Mouse (Mus musculus): ENCODE measurements at regions not wholly inside any gene's neighbourhood (a gene's known extent, or its start where the extent isn't known, plus 50 kb on each side); places are given as distances from the start of the nearest gene placed in this dataset.

DNA sequence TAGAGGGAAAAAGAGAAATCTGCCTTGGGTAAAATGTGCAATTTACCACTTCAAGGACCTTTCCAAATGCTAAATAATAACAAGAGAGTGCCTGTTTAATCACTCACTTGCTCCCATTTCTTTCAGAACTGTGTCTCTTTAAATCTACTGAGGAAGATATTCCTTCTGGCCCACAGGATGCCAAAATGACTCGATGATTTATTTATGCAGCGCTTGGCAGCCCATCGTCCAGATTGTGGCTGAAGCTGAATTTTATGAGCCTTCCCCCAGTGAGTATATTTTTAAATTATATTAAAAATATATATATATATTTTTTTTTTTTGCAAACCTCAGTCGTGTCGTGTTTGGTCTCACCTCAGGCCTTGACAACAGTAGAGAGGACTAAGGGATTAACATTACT lies 410.8 kb upstream of the Hnrnpa3 start:
- Histone ChIP-seq H3K27me3 (ENCODE audit: insufficient read depth, low read length) (no peaks in the 10 kb centered on the region), H3K4me3 (ENCODE audit: low read length) (no peak overlapping the region), H3K36me3 (ENCODE audit: insufficient read depth, low read length) (no peaks in the 10 kb centered on the region), H3K9ac (replicated peaks; ENCODE audit: low read length) (no peak overlapping the region), H3K4me2 (ENCODE audit: low read depth, low read length) (no peak overlapping the region), H3K27ac (no peak overlapping the region), H3K4me1 (ENCODE audit: insufficient read depth, low read length) (peaks cover 16% of the 10 kb centered on the region; the same call in 1 of the 2 replicates), H3K9me3 (ENCODE audit: low read length) (no peaks in the 10 kb centered on the region)
- TF ChIP-seq CTCF (IDR thresholded peaks at IDR 0.05; ENCODE audit: low read depth): no peak
- DNase-seq (ENCODE audit: low spot score) (no peak), ATAC-seq (no peak)
- 30% methylated on average over 5 of the region's 5 CpGs for WGBS

DNA sequence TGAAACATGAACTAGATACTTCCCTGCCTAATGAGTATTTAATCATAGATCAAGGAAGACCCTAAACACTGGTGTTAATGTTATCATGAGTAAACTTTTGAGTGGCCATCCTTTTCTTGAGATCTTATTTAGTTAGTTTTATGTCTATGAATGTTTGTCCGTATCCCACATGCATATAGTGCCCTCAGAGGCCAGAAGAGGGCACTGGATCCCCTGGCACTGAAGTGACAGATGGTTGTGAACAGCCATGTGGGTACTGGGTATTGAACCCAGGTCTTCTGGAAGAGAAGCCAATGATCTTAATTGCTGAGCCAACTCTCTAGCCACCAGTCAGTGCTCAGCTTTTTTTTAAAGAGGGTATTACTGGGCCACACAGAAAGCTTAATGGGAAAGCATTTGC lies 408.6 kb upstream of the Hnrnpa3 start:
- H3K27me3 ChIP-seq (ENCODE audit: insufficient read depth, low read length): no peaks in the 10 kb centered on the region
- DNase-seq (ENCODE audit: low spot score) (no peak), ATAC-seq (no peak)
- H3K27ac ChIP-seq: no peak overlapping the region
- H3K4me3 ChIP-seq (ENCODE audit: low read length): no peak overlapping the region
- no peaks in the 10 kb centered on the region for H3K9me3 ChIP-seq (ENCODE audit: low read length)
- WGBS: 92% methylated on average over 1 of the region's 1 CpGs
- no peak overlapping the region for H3K4me2 ChIP-seq (ENCODE audit: low read depth, low read length)
- no peaks in the 10 kb centered on the region for H3K36me3 ChIP-seq (ENCODE audit: insufficient read depth, low read length)
- no peak; the same call in 1 of the 2 replicates for TF ChIP-seq CTCF (IDR thresholded peaks at IDR 0.05; ENCODE audit: low read depth)
- 0 out of 2 replicates have a peak, but pooled peaks cover 3% of the 10 kb centered on the region for H3K4me1 ChIP-seq (ENCODE audit: insufficient read depth, low read length)
- H3K9ac ChIP-seq (replicated peaks; ENCODE audit: low read length): no peak overlapping the region

DNA sequence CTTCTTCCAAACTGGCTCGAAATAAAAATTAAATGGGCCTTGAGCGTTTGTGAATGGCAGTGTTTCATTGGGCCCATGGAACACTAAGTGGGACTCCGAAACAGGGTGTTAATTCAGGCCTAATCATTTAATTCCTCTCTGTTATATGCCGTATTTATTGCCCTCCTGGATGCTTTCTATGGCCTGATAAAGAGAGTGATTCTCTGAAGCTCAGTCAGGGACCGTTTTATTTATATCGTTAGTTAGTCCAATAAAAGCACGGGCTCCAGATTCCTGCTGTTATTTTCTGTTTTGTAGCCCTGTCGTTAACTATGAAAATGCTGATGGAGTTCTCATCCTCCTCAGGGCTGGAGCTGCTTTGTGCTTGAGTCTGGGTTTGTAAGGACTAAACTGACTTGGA lies 406.2 kb upstream of the Hnrnpa3 start:
- no peak for ATAC-seq
- H3K9ac ChIP-seq (replicated peaks; ENCODE audit: low read length): no peak overlapping the region
- no peaks in the 10 kb centered on the region for H3K4me1 ChIP-seq (ENCODE audit: insufficient read depth, low read length)
- H3K4me2 ChIP-seq (ENCODE audit: low read depth, low read length): no peak overlapping the region
- no peak overlapping the region for H3K4me3 ChIP-seq (ENCODE audit: low read length)
- H3K36me3 ChIP-seq (ENCODE audit: insufficient read depth, low read length): no peaks in the 10 kb centered on the region
- no peak overlapping the region for H3K27ac ChIP-seq
- H3K27me3 ChIP-seq (ENCODE audit: insufficient read depth, low read length): no peaks in the 10 kb centered on the region
- H3K9me3 ChIP-seq (ENCODE audit: low read length): no peaks in the 10 kb centered on the region
- no peak for TF ChIP-seq CTCF (IDR thresholded peaks at IDR 0.05; ENCODE audit: low read depth)
- WGBS: 53% methylated on average over 8 of the region's 8 CpGs
- DNase-seq (ENCODE audit: low spot score): no peak

DNA sequence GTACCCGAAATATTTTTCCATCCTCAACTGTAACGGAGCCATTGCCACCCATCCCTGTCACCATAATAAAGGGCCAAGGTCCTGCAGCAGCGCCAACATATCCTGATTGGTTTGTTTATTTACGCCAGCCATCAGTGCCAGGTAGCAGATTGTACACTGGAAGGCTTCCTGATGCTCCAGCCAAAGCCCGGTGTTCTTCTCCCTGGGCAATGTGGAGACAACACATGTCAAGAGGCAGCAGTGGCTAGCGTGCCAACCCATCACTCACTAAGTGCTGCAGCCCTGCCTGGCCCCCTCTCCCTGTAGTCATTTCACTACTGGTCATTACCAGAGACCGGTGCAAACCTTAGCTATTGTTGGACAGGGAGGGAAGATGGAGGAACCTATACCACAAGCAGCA lies 393.8 kb upstream of the Hnrnpa3 start:
- Histone ChIP-seq H3K4me2 (ENCODE audit: low read depth, low read length) (no peak overlapping the region), H3K27me3 (ENCODE audit: insufficient read depth, low read length) (no peaks in the 10 kb centered on the region), H3K4me3 (ENCODE audit: low read length) (no peak overlapping the region), H3K27ac (peak overlapping the region; percentile 26; the same call in 1 of the 2 replicates), H3K9ac (replicated peaks; ENCODE audit: low read length) (no peak overlapping the region), H3K36me3 (ENCODE audit: insufficient read depth, low read length) (no peaks in the 10 kb centered on the region), H3K4me1 (ENCODE audit: insufficient read depth, low read length) (0 out of 2 replicates have a peak, but pooled peaks cover 2% of the 10 kb centered on the region), H3K9me3 (ENCODE audit: low read length) (no peaks in the 10 kb centered on the region)
- 51% methylated on average over 7 of the region's 7 CpGs for WGBS
- peak; percentile 66 for DNase-seq (ENCODE audit: low spot score)
- no peak for TF ChIP-seq CTCF (IDR thresholded peaks at IDR 0.05; ENCODE audit: low read depth)
- ATAC-seq: peak; percentile 78

DNA sequence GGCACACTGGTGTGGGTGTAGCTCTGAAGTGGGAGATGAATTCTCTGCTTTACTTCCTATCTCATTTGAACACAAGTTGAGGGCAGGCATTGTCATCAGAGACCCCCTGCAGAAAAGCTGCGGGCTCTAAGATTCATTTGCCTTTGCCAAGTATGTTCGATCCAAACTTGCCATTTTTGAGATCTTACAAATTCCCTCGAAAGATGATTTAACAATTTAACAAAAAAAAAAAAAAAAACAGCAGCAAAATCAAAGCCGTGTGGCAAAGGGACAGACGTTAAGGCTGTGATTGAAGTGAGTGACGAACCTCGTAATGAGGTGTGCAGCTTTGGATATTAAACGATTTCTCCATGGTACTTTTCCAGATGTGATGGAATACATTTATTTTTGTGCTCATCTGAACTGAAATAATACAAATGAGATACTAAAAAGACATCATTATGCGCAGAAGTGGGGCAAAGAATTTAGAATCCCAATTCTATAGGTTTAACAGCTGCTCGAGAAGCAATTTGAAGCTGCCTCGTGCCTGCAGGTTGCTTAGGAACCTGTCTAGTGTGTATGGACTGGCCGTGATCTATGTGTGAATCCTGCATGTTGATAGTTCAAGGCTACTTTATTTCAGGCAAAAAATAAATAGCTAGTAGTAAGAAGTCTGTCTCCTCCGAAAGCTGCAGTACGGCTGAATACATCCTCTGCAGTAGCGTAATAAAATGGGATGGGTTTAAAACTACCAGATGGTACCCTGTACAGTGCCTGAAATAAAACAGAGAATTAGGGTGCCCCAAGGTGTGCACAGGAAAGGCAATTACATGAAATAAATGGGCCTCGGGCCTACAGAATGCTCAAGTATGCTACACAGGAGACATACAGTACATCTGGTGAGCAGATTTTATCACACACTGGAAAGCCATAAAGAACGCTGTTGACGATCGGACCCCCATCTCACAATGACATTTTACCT lies 393.0 kb upstream of the Hnrnpa3 start:
- H3K27me3 ChIP-seq (ENCODE audit: insufficient read depth, low read length): no peaks in the 10 kb centered on the region
- no peak overlapping the region for H3K4me2 ChIP-seq (ENCODE audit: low read depth, low read length)
- no peak overlapping the region for H3K4me3 ChIP-seq (ENCODE audit: low read length)
- 0 out of 2 replicates have a peak, but pooled peaks cover 2% of the 10 kb centered on the region for H3K4me1 ChIP-seq (ENCODE audit: insufficient read depth, low read length)
- DNase-seq (ENCODE audit: low spot score): no peak
- peak overlapping the region; percentile 26; the same call in 1 of the 2 replicates for H3K27ac ChIP-seq
- H3K36me3 ChIP-seq (ENCODE audit: insufficient read depth, low read length): no peaks in the 10 kb centered on the region
- WGBS: 58% methylated on average over 19 of the region's 19 CpGs
- H3K9me3 ChIP-seq (ENCODE audit: low read length): no peaks in the 10 kb centered on the region
- TF ChIP-seq CTCF (IDR thresholded peaks at IDR 0.05; ENCODE audit: low read depth): no peak
- ATAC-seq: no peak
- no peak overlapping the region for H3K9ac ChIP-seq (replicated peaks; ENCODE audit: low read length)

DNA sequence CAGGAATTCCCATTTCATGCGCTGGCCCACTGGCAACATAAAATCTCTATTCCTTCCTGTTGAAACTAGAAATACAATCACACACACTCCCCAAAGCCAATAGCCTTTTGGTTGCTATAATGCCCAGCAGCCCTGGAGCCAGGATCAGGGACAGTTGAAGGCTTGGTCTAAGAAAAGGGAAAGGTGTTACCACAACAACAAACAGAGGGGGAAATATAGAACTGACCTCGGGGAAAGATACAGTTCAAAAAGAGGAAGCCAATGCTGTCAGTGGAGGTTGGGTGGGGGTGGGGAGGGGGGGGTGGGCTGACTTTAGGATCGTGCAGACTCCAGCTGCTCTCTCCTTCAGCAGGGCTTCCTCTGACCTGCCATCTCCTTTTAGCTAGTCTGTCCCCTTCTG lies 391.1 kb upstream of the Hnrnpa3 start:
- Histone ChIP-seq H3K4me3 (ENCODE audit: low read length) (no peak overlapping the region), H3K27ac (no peak overlapping the region), H3K27me3 (ENCODE audit: insufficient read depth, low read length) (no peaks in the 10 kb centered on the region), H3K36me3 (ENCODE audit: insufficient read depth, low read length) (no peaks in the 10 kb centered on the region), H3K4me2 (ENCODE audit: low read depth, low read length) (no peak overlapping the region), H3K9me3 (ENCODE audit: low read length) (no peaks in the 10 kb centered on the region), H3K9ac (replicated peaks; ENCODE audit: low read length) (no peak overlapping the region), H3K4me1 (ENCODE audit: insufficient read depth, low read length) (0 out of 2 replicates have a peak, but pooled peaks cover 2% of the 10 kb centered on the region)
- TF ChIP-seq CTCF (IDR thresholded peaks at IDR 0.05; ENCODE audit: low read depth): no peak
- no peak for DNase-seq (ENCODE audit: low spot score)
- 81% methylated on average over 3 of the region's 3 CpGs for WGBS
- no peak for ATAC-seq

DNA sequence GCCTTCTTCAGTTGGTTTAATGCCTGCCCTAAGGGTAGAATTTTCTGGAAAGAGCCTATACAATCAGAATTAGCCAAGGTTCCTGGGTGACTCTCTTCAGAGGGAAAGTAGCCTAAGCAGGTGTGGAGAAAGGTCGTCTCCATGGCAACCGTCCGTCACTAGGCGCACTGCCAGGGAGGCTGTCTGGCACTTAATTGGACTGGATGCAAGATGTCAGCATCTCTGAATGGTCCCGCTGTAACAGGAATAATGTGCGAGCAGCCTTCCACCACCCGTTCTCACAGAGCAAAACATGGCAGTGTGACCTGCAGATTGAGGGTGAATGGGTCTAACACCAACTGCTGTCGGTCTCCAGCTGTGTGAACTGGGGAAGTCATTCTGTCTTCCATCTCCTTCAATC lies 389.6 kb upstream of the Hnrnpa3 start:
- 27% methylated on average over 8 of the region's 8 CpGs for WGBS

More for the DNA sequence above, 389.6 kb upstream of the Hnrnpa3 start:
- no peak overlapping the region for H3K4me2 ChIP-seq (ENCODE audit: low read depth, low read length)
- DNase-seq (ENCODE audit: low spot score): peak; percentile 77
- H3K9ac ChIP-seq (replicated peaks; ENCODE audit: low read length): no peak overlapping the region
- H3K9me3 ChIP-seq (ENCODE audit: low read length): no peaks in the 10 kb centered on the region
- no peaks in the 10 kb centered on the region for H3K36me3 ChIP-seq (ENCODE audit: insufficient read depth, low read length)
- no peak overlapping the region for H3K4me3 ChIP-seq (ENCODE audit: low read length)
- H3K4me1 ChIP-seq (ENCODE audit: insufficient read depth, low read length): 0 out of 2 replicates have a peak, but pooled peaks cover 2% of the 10 kb centered on the region
- no peaks in the 10 kb centered on the region for H3K27me3 ChIP-seq (ENCODE audit: insufficient read depth, low read length)
- no peak for TF ChIP-seq CTCF (IDR thresholded peaks at IDR 0.05; ENCODE audit: low read depth)
- no peak overlapping the region for H3K27ac ChIP-seq
- ATAC-seq: peak; percentile 66

Data from hindbrain, postnatal 0 days (tissue).